ENCODE assay signal across 8 mouse cellular contexts in the genomic region with DNA sequence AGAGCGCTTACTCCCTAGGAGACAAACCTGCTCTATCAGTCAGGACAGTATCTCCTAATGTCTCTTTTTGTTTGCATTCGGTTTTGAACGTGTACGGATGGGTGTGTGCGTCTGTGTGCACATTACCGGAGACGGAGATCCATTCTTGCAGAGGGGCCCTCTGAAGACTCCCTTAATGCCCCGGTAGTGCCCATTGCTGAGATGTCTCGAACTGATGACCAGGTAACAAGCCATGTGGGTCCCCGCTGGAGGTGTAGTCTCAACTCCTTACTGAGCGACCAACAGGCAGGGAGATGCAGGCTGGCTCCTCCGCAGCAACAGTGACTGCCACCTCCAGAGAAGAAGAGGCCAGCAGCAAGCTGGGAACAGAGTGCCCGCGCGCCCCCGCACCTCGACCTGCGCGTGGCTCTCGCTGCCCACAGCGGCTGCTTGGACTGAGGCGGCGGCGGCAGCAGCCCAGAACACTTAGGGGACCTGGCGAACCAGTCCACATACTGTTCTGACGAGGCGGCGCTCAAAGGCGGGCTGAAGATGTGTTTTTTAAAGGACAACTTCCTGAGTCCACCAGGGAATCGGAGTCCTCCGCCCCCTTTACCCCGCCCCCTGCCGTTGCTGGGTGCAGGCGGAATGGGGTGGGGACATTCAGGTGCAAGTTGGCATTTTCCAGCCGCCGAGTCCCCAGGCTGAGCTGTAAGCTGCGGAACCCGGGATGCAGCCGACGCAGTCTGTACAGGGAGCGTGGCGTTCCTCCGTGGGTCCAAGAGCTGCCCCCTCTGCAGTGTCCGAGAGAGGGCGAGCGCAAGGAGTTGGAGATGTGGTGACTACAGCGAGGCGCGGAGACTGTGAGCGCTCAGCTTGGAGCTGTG. TPM values are rescaled to one million over a fixed set of nuclear protein-coding genes. Genes with fewer than 3 reads are reported as not detected.
DNase-seq lines count a peak whose midpoint lies in the region; ATAC-seq and TF ChIP-seq lines count a peak whose summit lies in the region.

Gene Zfp804b (minus strand): TSS at position 612 of the 866 bp plus-strand sequence.

- TF ChIP-seq POLR2A in cortical plate, adult 2 months (IDR thresholded peaks at IDR 0.05; ENCODE audit: extremely low read depth, insufficient read depth, low read length): no peak
- no peak for TF ChIP-seq POLR2A in heart, adult 2 months (IDR thresholded peaks at IDR 0.05; ENCODE audit: insufficient read depth, low read depth, low read length)

- under 1% methylated on average over 50 of the region's 50 CpGs for WGBS in heart, adult 2 months
- under 1% methylated on average over 50 of the region's 50 CpGs for WGBS in kidney, embryonic 15.5 days

- H3K4me3 ChIP-seq in cortical plate, adult 2 months (ENCODE audit: insufficient read depth, low read length): peak within 1 kb of the TSS; percentile 93
- H3K4me3 ChIP-seq in heart, adult 2 months: peak within 1 kb of the TSS; percentile 10; the same call in 1 of the 2 replicates
- peak within 1 kb of the TSS; percentile 54 for H3K4me3 ChIP-seq in kidney, embryonic 15.5 days (replicated peaks)

- H3K4me1 ChIP-seq in cortical plate, adult 2 months (ENCODE audit: control insufficient read depth, insufficient read depth, low read length): no peaks in the 10 kb centered on the region
- H3K4me1 ChIP-seq in heart, adult 2 months (ENCODE audit: control insufficient read depth, insufficient read depth, low read length): no peaks in the 10 kb centered on the region
- peaks cover 9% of the 10 kb centered on the region; the same call in 1 of the 2 replicates for H3K4me1 ChIP-seq in kidney, embryonic 15.5 days

- H3K27ac ChIP-seq in cortical plate, adult 2 months (ENCODE audit: insufficient read depth, low read length): no peak within 1 kb of the TSS
- no peak within 1 kb of the TSS for H3K27ac ChIP-seq in heart, adult 2 months
- H3K27ac ChIP-seq in kidney, embryonic 15.5 days: no peak within 1 kb of the TSS

- intact Hi-C loops in heart, adult 2 months (cut with DNase I): no loop called here

- TF ChIP-seq EP300 in heart, adult 2 months (IDR thresholded peaks at IDR 0.05; ENCODE audit: insufficient read depth, low read depth, low read length): no peak

- H3K9me3 ChIP-seq in kidney, embryonic 15.5 days (replicated peaks): no peaks in the 10 kb centered on the region

- no peaks in the 10 kb centered on the region for H3K36me3 ChIP-seq in heart, adult 2 months (ENCODE audit: control insufficient read depth, insufficient read depth, low read length)
- H3K36me3 ChIP-seq in kidney, embryonic 15.5 days: no peaks in the 10 kb centered on the region

- ATAC-seq in kidney, embryonic 15.5 days (replicated peaks; ENCODE audit: low FRiP score): peak; percentile 95

- H3K27me3 ChIP-seq in heart, adult 2 months (ENCODE audit: control insufficient read depth, insufficient read depth, low read length): no peaks in the 10 kb centered on the region; the same call in 1 of the 2 replicates
- peaks cover 8% of the 10 kb centered on the region; the same call in 1 of the 2 replicates for H3K27me3 ChIP-seq in kidney, embryonic 15.5 days

- no peak for TF ChIP-seq CTCF in cortical plate, adult 2 months (IDR thresholded peaks at IDR 0.05; ENCODE audit: extremely low read depth, insufficient read depth, low read length)
- TF ChIP-seq CTCF in heart, adult 2 months (IDR thresholded peaks at IDR 0.05): peak; percentile 20

- peak; percentile 59 for DNase-seq in R1 (ENCODE audit: low read depth, low spot score)
- DNase-seq in heart, adult 2 months: peak; percentile 3 to 23
- DNase-seq in liver: peak; percentile 11
- peak; percentile 73 for DNase-seq in neural tube, embryonic 10.5 days (ENCODE audit: extremely low spot score, low spot score)
- DNase-seq in testis, postnatal 14 days (ENCODE audit: low spot score): peak; percentile 3
- no peak for DNase-seq in natural killer cell, adult 2 months (ENCODE audit: low spot score in 2 of 2)

- H3K4me2 ChIP-seq in kidney, embryonic 15.5 days: peak within 1 kb of the TSS; percentile 84

- no peaks in the 10 kb centered on the region for H3K79me2 ChIP-seq in heart, adult 2 months (replicated peaks; ENCODE audit: control insufficient read depth, insufficient read depth, low read length)

- H3K9ac ChIP-seq in heart, adult 2 months (ENCODE audit: low read depth, low read length): no peak within 1 kb of the TSS
- H3K9ac ChIP-seq in kidney, embryonic 15.5 days: peak within 1 kb of the TSS; percentile 35

RNA-seq across cellular contexts. Expression of gene Zfp804b, which starts in this region (rescaled TPM):
- polyA plus RNA-seq in cortical plate, adult 2 months (2012; rRNA removed): 0.35 and 0.47 TPM in 2 replicates
- total RNA-seq in heart, adult 2 months (2021): not detected
- polyA plus RNA-seq in heart, adult 2 months (2012; rRNA removed): not detected in 2 replicates
- 0.10 TPM in 1 of 2 replicates, not detected in the other for polyA plus RNA-seq in kidney, embryonic 15.5 days (2015; fragmentation: Nextera tagmentation; extraction: Ambion mirVana)

Comparison
In these comparisons a context has a peak if more than half of its experiments do, and no peak if none do; other contexts are left out.
1. Peak in DNase-seq and H3K4me3 ChIP-seq in heart, adult 2 months; RNA of the gene not detected or under 1 TPM.
2. Peak in ATAC-seq, H3K4me3 ChIP-seq, H3K9ac ChIP-seq and H3K4me2 ChIP-seq in kidney, embryonic 15.5 days; RNA of the gene not detected or under 1 TPM.
3. DNase-seq: peak in R1 (single experiment), liver (single experiment), neural tube, embryonic 10.5 days (single experiment) and testis, postnatal 14 days (single experiment); none in natural killer cell, adult 2 months (0 of 2).
4. H3K4me3 ChIP-seq: peak in every context shown above with its lines; median percentile 93 in cortical plate, adult 2 months; 54 in kidney, embryonic 15.5 days; 10 in heart, adult 2 months.